Mouse (Mus musculus) limb, embryonic 12.5 days (tissue): ENCODE data around the gene Vgll4. TPM values are rescaled to one million over a fixed set of nuclear protein-coding genes. Genes with fewer than 3 reads are reported as not detected.

Experiments used
- ATAC-seq: fragments of 200-750 bp; cut with Nextera tagmentation; 2 replicates; pipeline ENCODE4 v1.8.0; 2017; ENCODE audit warnings: low read depth, moderate TSS enrichment; ENCODE audit not compliant: insufficient number of reproducible peaks, insufficient read depth, low FRiP score, low TSS enrichment
- H3K27ac ChIP-seq: fragments of 300-500 bp; sonication (generic); 2 replicates; pipeline ENCODE4 v1.5.1; 2016; ENCODE audit warnings: mild to moderate bottlenecking, moderate library complexity
- H3K27me3 ChIP-seq: fragments of 300-500 bp; sonication (generic); 2 replicates; pipeline ENCODE4 v1.6.1; 2016; ENCODE audit warnings: mild to moderate bottlenecking, moderate library complexity
- H3K36me3 ChIP-seq: fragments of 300-500 bp; sonication (generic); 2 replicates; pipeline ENCODE4 v1.6.1; 2016; ENCODE audit warnings: mild to moderate bottlenecking, moderate library complexity
- H3K4me1 ChIP-seq: fragments of 300-500 bp; sonication (generic); replicated peaks from 2 replicates; pipeline ENCODE4 v1.6.1; 2016
- H3K4me2 ChIP-seq: fragments of 300-500 bp; sonication (generic); 2 replicates; pipeline ENCODE4 v1.6.1; 2016; ENCODE audit warnings: mild to moderate bottlenecking, moderate library complexity
- H3K4me3 ChIP-seq: fragments of 300-500 bp; sonication (generic); replicated peaks from 2 replicates; pipeline ENCODE4 v1.5.1; 2016; ENCODE audit warnings: mild to moderate bottlenecking
- H3K9ac ChIP-seq: fragments of 300-500 bp; sonication (generic); replicated peaks from 2 replicates; pipeline ENCODE4 v1.6.1; 2016; ENCODE audit warnings: mild to moderate bottlenecking, moderate library complexity
- H3K9me3 ChIP-seq: fragments of 300-500 bp; sonication (generic); 2 replicates; pipeline ENCODE4 v1.6.1; 2016; ENCODE audit warnings: mild to moderate bottlenecking, moderate library complexity
- WGBS: fragments of 180-500 bp; shearing (Covaris S2); methylation state at CpG from one replicate; pipeline ENCODE4 v1.1.7; 2016; 5-methylcytosine and 5-hydroxymethylcytosine counted together
- polyA plus RNA-seq: library from polyadenylated mRNA; unstranded; fragments of >200 nt; fragmentation: Nextera tagmentation; extraction: Ambion mirVana; gene quantifications from 2 replicates; pipeline ENCODE4 v1.2.1, GENCODE M21; 2016

The Vgll4 gene
- polyA plus RNA-seq, 1 experiment from 2014 or later = 156 TPM

GRCm38 (mm10) chr6:114866619-114867018, 103.2 kb downstream of the Vgll4 start:
- H3K27ac ChIP-seq = no peak overlapping the region
- ATAC-seq = no peak
- WGBS = 90% methylated on average over 4 of the region's 4 CpGs
- no peaks in the 10 kb centered on the region for H3K27me3 ChIP-seq
- no peak overlapping the region for H3K4me3 ChIP-seq
- no peaks in the 10 kb centered on the region for H3K9me3 ChIP-seq
- no peak overlapping the region for H3K9ac ChIP-seq
- H3K4me1 ChIP-seq = peaks cover 57% of the 10 kb centered on the region
- H3K4me2 ChIP-seq = no peak overlapping the region
- peaks cover 52% of the 10 kb centered on the region for H3K36me3 ChIP-seq

- no peaks in the 10 kb centered on the region for H3K27me3 ChIP-seq
- peak overlapping the region; percentile 5; the same call in 1 of the 2 replicates for H3K27ac ChIP-seq
- no peak overlapping the region for H3K9ac ChIP-seq
- H3K36me3 ChIP-seq = peaks cover 52% of the 10 kb centered on the region
- peaks cover 51% of the 10 kb centered on the region for H3K4me1 ChIP-seq
- H3K4me3 ChIP-seq = no peak overlapping the region
- ATAC-seq = no peak
- no peak overlapping the region for H3K4me2 ChIP-seq
- no peaks in the 10 kb centered on the region for H3K9me3 ChIP-seq
- WGBS = 83% methylated on average over 3 of the region's 3 CpGs
These were observed 103.7 kb downstream of the Vgll4 start for GRCm38 (mm10) chr6:114866078-114866477.

- H3K4me2 ChIP-seq = no peak overlapping the region
- ATAC-seq = no peak
- no peaks in the 10 kb centered on the region for H3K27me3 ChIP-seq
- no peak overlapping the region for H3K9ac ChIP-seq
- no peaks in the 10 kb centered on the region for H3K9me3 ChIP-seq
- peaks cover 62% of the 10 kb centered on the region for H3K36me3 ChIP-seq
- peaks cover 35% of the 10 kb centered on the region for H3K4me1 ChIP-seq
- 0 out of 2 replicates have a peak overlapping the region, but pooled peaks have one; percentile 7 for H3K27ac ChIP-seq
- 87% methylated on average over 8 of the region's 8 CpGs for WGBS
- no peak overlapping the region for H3K4me3 ChIP-seq
These were observed 105.4 kb downstream of the Vgll4 start for GRCm38 (mm10) chr6:114864421-114864820.

GRCm38 (mm10) chr6:114863501-114863900, 106.3 kb downstream of the Vgll4 start:
- Histone ChIP-seq H3K9ac (no peak overlapping the region), H3K9me3 (no peaks in the 10 kb centered on the region), H3K4me3 (no peak overlapping the region), H3K4me2 (no peak overlapping the region), H3K36me3 (peaks cover 67% of the 10 kb centered on the region), H3K4me1 (peaks cover 28% of the 10 kb centered on the region), H3K27me3 (no peaks in the 10 kb centered on the region), H3K27ac (no peak overlapping the region)
- no peak for ATAC-seq
- 88% methylated on average over 5 of the region's 5 CpGs for WGBS

GRCm38 (mm10) chr6:114862046-114862445, 107.7 kb downstream of the Vgll4 start:
- H3K4me1 ChIP-seq = peaks cover 35% of the 10 kb centered on the region
- H3K4me2 ChIP-seq = no peak overlapping the region
- ATAC-seq = no peak
- no peak overlapping the region for H3K27ac ChIP-seq
- H3K9ac ChIP-seq = no peak overlapping the region
- peaks cover 66% of the 10 kb centered on the region for H3K36me3 ChIP-seq
- H3K9me3 ChIP-seq = no peaks in the 10 kb centered on the region
- 79% methylated on average over 9 of the region's 9 CpGs for WGBS
- no peak overlapping the region for H3K4me3 ChIP-seq
- H3K27me3 ChIP-seq = no peaks in the 10 kb centered on the region

GRCm38 (mm10) chr6:114861591-114861990, 108.2 kb downstream of the Vgll4 start:
- Histone ChIP-seq H3K4me2 (no peak overlapping the region), H3K4me1 (peaks cover 35% of the 10 kb centered on the region), H3K4me3 (no peak overlapping the region), H3K27me3 (no peaks in the 10 kb centered on the region), H3K36me3 (peaks cover 65% of the 10 kb centered on the region), H3K27ac (peak overlapping the region; percentile 64; the same call in 1 of the 2 replicates), H3K9me3 (no peaks in the 10 kb centered on the region), H3K9ac (no peak overlapping the region)
- WGBS = 80% methylated on average over 9 of the region's 9 CpGs
- ATAC-seq = no peak

GRCm38 (mm10) chr6:114860677-114861568, 108.9 kb downstream of the Vgll4 start:
- H3K4me1 ChIP-seq = peaks cover 33% of the 10 kb centered on the region
- no peak for ATAC-seq
- no peak overlapping the region for H3K4me2 ChIP-seq
- H3K9me3 ChIP-seq = no peaks in the 10 kb centered on the region
- 87% methylated on average over 14 of the region's 14 CpGs for WGBS
- no peak overlapping the region for H3K4me3 ChIP-seq
- H3K27me3 ChIP-seq = no peaks in the 10 kb centered on the region
- H3K36me3 ChIP-seq = peaks cover 65% of the 10 kb centered on the region
- peak overlapping the region; percentile 64; the same call in 1 of the 2 replicates for H3K27ac ChIP-seq
- no peak overlapping the region for H3K9ac ChIP-seq

- H3K36me3 ChIP-seq = peaks cover 56% of the 10 kb centered on the region
These were observed 111.1 kb downstream of the Vgll4 start for GRCm38 (mm10) chr6:114858722-114859053.

GRCm38 (mm10) chr6:114857996-114858721, 111.6 kb downstream of the Vgll4 start:
- H3K4me3 ChIP-seq = no peak overlapping the region
- H3K4me1 ChIP-seq = peaks cover 43% of the 10 kb centered on the region
- peak overlapping the region; percentile 56; the same call in 1 of the 2 replicates for H3K27ac ChIP-seq
- H3K9me3 ChIP-seq = no peaks in the 10 kb centered on the region
- ATAC-seq = no peak
- no peaks in the 10 kb centered on the region for H3K27me3 ChIP-seq
- H3K4me2 ChIP-seq = no peak overlapping the region
- no peak overlapping the region for H3K9ac ChIP-seq
- H3K36me3 ChIP-seq = peaks cover 51% of the 10 kb centered on the region
- 92% methylated on average over 3 of the region's 3 CpGs for WGBS

More at GRCm38 (mm10) chr6:114858722-114859053, 111.1 kb downstream of the Vgll4 start:
- peaks cover 41% of the 10 kb centered on the region for H3K4me1 ChIP-seq
- H3K27ac ChIP-seq = no peak overlapping the region
- no peaks in the 10 kb centered on the region for H3K9me3 ChIP-seq
- H3K4me3 ChIP-seq = no peak overlapping the region
- H3K4me2 ChIP-seq = no peak overlapping the region
- WGBS = 87% methylated on average over 4 of the region's 4 CpGs
- ATAC-seq = no peak
- H3K9ac ChIP-seq = no peak overlapping the region
- H3K27me3 ChIP-seq = no peaks in the 10 kb centered on the region

GRCm38 (mm10) chr6:114856501-114856900, 113.3 kb downstream of the Vgll4 start:
- no peak overlapping the region for H3K4me2 ChIP-seq
- H3K4me1 ChIP-seq = peaks cover 55% of the 10 kb centered on the region
- H3K27me3 ChIP-seq = no peaks in the 10 kb centered on the region
- ATAC-seq = no peak
- no peak overlapping the region for H3K9ac ChIP-seq
- WGBS = 67% methylated on average over 4 of the region's 4 CpGs
- H3K4me3 ChIP-seq = no peak overlapping the region
- no peaks in the 10 kb centered on the region for H3K9me3 ChIP-seq
- H3K27ac ChIP-seq = peak overlapping the region; percentile 45; the same call in 1 of the 2 replicates
- H3K36me3 ChIP-seq = peaks cover 34% of the 10 kb centered on the region

- 67% methylated on average over 3 of the region's 3 CpGs for WGBS
- Histone ChIP-seq H3K4me3 (no peak overlapping the region), H3K9me3 (no peaks in the 10 kb centered on the region), H3K36me3 (peaks cover 26% of the 10 kb centered on the region), H3K4me1 (peaks cover 58% of the 10 kb centered on the region), H3K27me3 (no peaks in the 10 kb centered on the region), H3K9ac (no peak overlapping the region), H3K4me2 (no peak overlapping the region), H3K27ac (peak overlapping the region; percentile 45)
- ATAC-seq = no peak
These were observed 114.2 kb downstream of the Vgll4 start for GRCm38 (mm10) chr6:114855644-114856043.
